Mouse (Mus musculus) intestine, embryonic 14.5 days (tissue): ENCODE results near the gene Trim59. TPM values are rescaled to one million over a fixed set of nuclear protein-coding genes. Genes with fewer than 3 reads are reported as not detected.

Experiments used
- ATAC-seq: fragments of 200-750 bp; cut with Nextera tagmentation; replicated peaks from 2 replicates; pipeline ENCODE4 v1.8.0; 2017; ENCODE audit warnings: low read depth, moderate number of reproducible peaks, moderate TSS enrichment, moderate library complexity; ENCODE audit not compliant: low FRiP score, low TSS enrichment
- DNase-seq: peaks from one replicate; pipeline ENCODE4 v3.0.0-alpha.2; 2018; ENCODE audit warnings: low spot score
- H3K27ac ChIP-seq: fragments of 300-500 bp; sonication (generic); 2 replicates; pipeline ENCODE4 v1.5.1; 2014; ENCODE audit warnings: low read depth, mild to moderate bottlenecking, control low read depth
- H3K27me3 ChIP-seq: fragments of 300-500 bp; sonication (generic); replicated peaks from 2 replicates; pipeline ENCODE4 v1.6.1; 2014; ENCODE audit warnings: low read length, control low read depth; ENCODE audit not compliant: control insufficient read depth, insufficient read depth
- H3K36me3 ChIP-seq: fragments of 300-500 bp; sonication (generic); 2 replicates; pipeline ENCODE4 v1.6.1; 2014; ENCODE audit warnings: low read length, control low read depth; ENCODE audit not compliant: control insufficient read depth, insufficient read depth
- H3K4me1 ChIP-seq: fragments of 300-500 bp; sonication (generic); replicated peaks from 2 replicates; pipeline ENCODE4 v1.6.1; 2014; ENCODE audit warnings: low read length, control low read depth, mixed read lengths; ENCODE audit not compliant: control insufficient read depth, insufficient read depth
- H3K4me2 ChIP-seq: fragments of 300-500 bp; sonication (generic); 2 replicates; pipeline ENCODE4 v1.6.1; 2014; ENCODE audit warnings: low read length
- H3K4me3 ChIP-seq: fragments of 300-500 bp; sonication (generic); 2 replicates; pipeline ENCODE4 v1.5.1; 2014; ENCODE audit warnings: low read depth, low read length, control low read depth, mixed read lengths
- H3K9ac ChIP-seq: fragments of 300-500 bp; sonication (generic); 2 replicates; pipeline ENCODE4 v1.6.1; 2014; ENCODE audit warnings: mild to moderate bottlenecking, low read length
- H3K9me3 ChIP-seq: fragments of 300-500 bp; sonication (generic); 2 replicates; pipeline ENCODE4 v1.6.1; 2016; ENCODE audit warnings: low read length, control low read depth; ENCODE audit not compliant: control insufficient read depth
- WGBS: fragments of 180-500 bp; shearing (Covaris S2); extraction: QIAGEN DNeasy Blood & Tissue Kit; methylation state at CpG from one replicate; pipeline ENCODE4 v1.1.7; 2014; 5-methylcytosine and 5-hydroxymethylcytosine counted together
- microRNA counts: library from miRNA; unstranded; fragments of <30 nt; microRNA quantifications from one replicate; lab custom pipeline; 2016
- microRNA-seq: library from miRNA; unstranded; fragments of <30 nt; microRNA quantifications from one replicate; pipeline ENCODE4, GENCODE M21; 2016
- polyA plus RNA-seq: library from polyadenylated mRNA; unstranded; fragments of >200 nt; fragmentation: Nextera tagmentation; extraction: Ambion mirVana; gene quantifications from 2 replicates; pipeline ENCODE4 v1.2.1, GENCODE M21; 2014

Gene Trim59
- polyA plus RNA-seq, 1 experiment from 2014 or later: 87.2 TPM

GRCm38 (mm10) chr3:69002781-69003180, 41.8 kb downstream of the Trim59 start:
- Histone ChIP-seq H3K27ac (no peak overlapping the region), H3K9me3 (no peaks in the 10 kb centered on the region), H3K36me3 (no peaks in the 10 kb centered on the region), H3K4me1 (peaks cover 18% of the 10 kb centered on the region), H3K27me3 (no peaks in the 10 kb centered on the region), H3K9ac (no peak overlapping the region), H3K4me2 (no peak overlapping the region), H3K4me3 (no peak overlapping the region)
- 86% methylated on average over 4 of the region's 4 CpGs for WGBS
- no peak for DNase-seq
- no peak for ATAC-seq

- 87% methylated on average over 2 of the region's 2 CpGs for WGBS
- Histone ChIP-seq H3K4me2 (no peak overlapping the region), H3K27ac (no peak overlapping the region), H3K4me1 (no peaks in the 10 kb centered on the region), H3K36me3 (peaks cover 13% of the 10 kb centered on the region; the same call in 1 of the 2 replicates), H3K9me3 (no peaks in the 10 kb centered on the region), H3K9ac (no peak overlapping the region), H3K27me3 (no peaks in the 10 kb centered on the region), H3K4me3 (no peak overlapping the region)
- no peak for ATAC-seq
- DNase-seq: no peak
Measured at GRCm38 (mm10) chr3:68986550-68986949, 58.0 kb downstream of the Trim59 start.

MicroRNAs encoded within 50 kb of the gene (microRNA counts, 519-probe panel; counts per million panel counts)
- 5,633 counts per million, percentile 94 among the panel's probes with 10 or more counts for microRNA mmu-miR-15b (lab: Ali Mortazavi, UCI)

Small RNAs within 50 kb of the gene (microRNA-seq; reads per million reads assigned to microRNA genes)
- 2,146 reads per million, percentile 84 among the genes with 10 or more reads in this experiment for gene Mir15b
- 780 reads per million, percentile 76 among the genes with 10 or more reads in this experiment for gene Mir16-2

Other genes with a start within 250 kb of the Trim59 start
- gene 1110032F04Rik, start 175.2 kb downstream of the Trim59 start, polyA plus RNA-seq: 1.2 and 2.0 TPM in 2 replicates
- 12.5 and 15.3 TPM in 2 replicates for gene Ift80, start 40.2 kb downstream of the Trim59 start, polyA plus RNA-seq
- gene Smc4, start 40.0 kb downstream of the Trim59 start, polyA plus RNA-seq: 135 and 149 TPM in 2 replicates
- gene Kpna4, start 82.4 kb upstream of the Trim59 start, polyA plus RNA-seq: 31.8 and 33.5 TPM in 2 replicates
- 3.8 and 4.0 TPM in 2 replicates for gene Arl14, start 177.7 kb upstream of the Trim59 start, polyA plus RNA-seq